Mouse (Mus musculus) small intestine, adult 2 months (tissue): ENCODE measurements at regions not wholly inside any gene's neighbourhood (a gene's known extent, or its start where the extent isn't known, plus 50 kb on each side); places are given as distances from the start of the nearest gene placed in this dataset.

Source experiments
- H3K27ac ChIP-seq: fragments of 200-500 bp; 2 replicates; pipeline ENCODE4 v1.5.1; 2012; ENCODE audit warnings: low read depth, low read length, control low read depth, inconsistent platforms; ENCODE audit not compliant: insufficient read depth
- H3K27me3 ChIP-seq: fragments of 200-500 bp; 2 replicates; pipeline ENCODE4 v1.6.1; 2012; ENCODE audit warnings: mild to moderate bottlenecking, moderate library complexity, low read length, inconsistent platforms; ENCODE audit not compliant: control insufficient read depth, insufficient read depth
- H3K36me3 ChIP-seq: fragments of 200-500 bp; 2 replicates; pipeline ENCODE4 v1.6.1; 2012; ENCODE audit warnings: mild to moderate bottlenecking, low read length, control low read depth, inconsistent platforms; ENCODE audit not compliant: control insufficient read depth, insufficient read depth
- H3K4me1 ChIP-seq: fragments of 200-500 bp; 2 replicates; pipeline ENCODE4 v1.6.1; 2012; ENCODE audit warnings: low read length, inconsistent platforms, mixed read lengths; ENCODE audit not compliant: control insufficient read depth, insufficient read depth, insufficient read length
- H3K4me3 ChIP-seq: fragments of 200-500 bp; 2 replicates; pipeline ENCODE4 v1.5.1; 2012; ENCODE audit warnings: low read depth, mild to moderate bottlenecking, control low read depth, inconsistent platforms, low read length, moderate library complexity
- CTCF ChIP-seq: fragments of 200-500 bp; IDR thresholded peaks from 2 replicates; pipeline ENCODE4 v1.5.1; 2012; ENCODE audit warnings: low read depth, mild to moderate bottlenecking, control low read depth, inconsistent platforms, low read length, moderate library complexity, mixed read lengths; ENCODE audit not compliant: insufficient replicate concordance, insufficient read length; ENCODE audit errors: extremely low read depth
- POLR2A ChIP-seq: fragments of 200-500 bp; IDR thresholded peaks from 2 replicates; pipeline ENCODE4 v1.6.1; 2012; ENCODE audit warnings: low read depth, mild to moderate bottlenecking, control low read depth, inconsistent platforms, low read length, moderate library complexity
- WGBS: fragments of 180-500 bp; shearing (Covaris S2); methylation state at CpG from one replicate; pipeline ENCODE4 v1.1.7; 2018; 5-methylcytosine and 5-hydroxymethylcytosine counted together

- TF ChIP-seq CTCF = no peak
- TF ChIP-seq POLR2A = no peak
- Histone ChIP-seq H3K4me1 (peaks cover 38% of the 10 kb centered on the region), H3K27me3 (no peaks in the 10 kb centered on the region), H3K4me3 (no peak overlapping the region), H3K27ac (no peak overlapping the region), H3K36me3 (no peaks in the 10 kb centered on the region)
- 39% methylated on average over 5 of the region's 5 CpGs for WGBS
These were observed 355.9 kb upstream of the Maf start for GRCm38 (mm10) chr8:116063541-116063940.

GRCm38 (mm10) chr8:116053483-116053882 is 345.9 kb upstream of the Maf start:
- Histone ChIP-seq H3K27me3 (no peaks in the 10 kb centered on the region), H3K4me1 (peaks cover 10% of the 10 kb centered on the region; the same call in 1 of the 2 replicates), H3K36me3 (no peaks in the 10 kb centered on the region), H3K4me3 (no peak overlapping the region), H3K27ac (no peak overlapping the region)
- no peak for TF ChIP-seq CTCF
- TF ChIP-seq POLR2A = no peak
- 23% methylated on average over 7 of the region's 7 CpGs for WGBS

- Histone ChIP-seq H3K27me3 (no peaks in the 10 kb centered on the region), H3K36me3 (no peaks in the 10 kb centered on the region), H3K4me3 (no peak overlapping the region), H3K4me1 (peaks cover 10% of the 10 kb centered on the region; the same call in 1 of the 2 replicates), H3K27ac (no peak overlapping the region)
- TF ChIP-seq CTCF (no peak), POLR2A (no peak)
- WGBS = 47% methylated on average over 6 of the region's 6 CpGs
These were observed 345.4 kb upstream of the Maf start for GRCm38 (mm10) chr8:116053043-116053442.

- TF ChIP-seq POLR2A (no peak), CTCF (no peak)
- WGBS = 76% methylated on average over 10 of the region's 10 CpGs
- no peaks in the 10 kb centered on the region for H3K36me3 ChIP-seq
- peaks cover 4% of the 10 kb centered on the region; the same call in 1 of the 2 replicates for H3K4me1 ChIP-seq
- no peak overlapping the region for H3K27ac ChIP-seq
- H3K4me3 ChIP-seq = no peak overlapping the region
- H3K27me3 ChIP-seq = no peaks in the 10 kb centered on the region
These were observed 340.9 kb upstream of the Maf start for GRCm38 (mm10) chr8:116048480-116048879.

GRCm38 (mm10) chr8:116046859-116047258 is 339.3 kb upstream of the Maf start:
- Histone ChIP-seq H3K27ac (no peak overlapping the region), H3K4me1 (no peaks in the 10 kb centered on the region), H3K27me3 (no peaks in the 10 kb centered on the region), H3K36me3 (no peaks in the 10 kb centered on the region), H3K4me3 (no peak overlapping the region)
- TF ChIP-seq POLR2A = no peak
- no peak for TF ChIP-seq CTCF
- 64% methylated on average over 3 of the region's 3 CpGs for WGBS

- no peaks in the 10 kb centered on the region for H3K27me3 ChIP-seq
- no peak for TF ChIP-seq CTCF
- no peak for TF ChIP-seq POLR2A
- no peaks in the 10 kb centered on the region for H3K4me1 ChIP-seq
- no peaks in the 10 kb centered on the region for H3K36me3 ChIP-seq
- 89% methylated on average over 3 of the region's 3 CpGs for WGBS
- no peak overlapping the region for H3K27ac ChIP-seq
- H3K4me3 ChIP-seq = no peak overlapping the region
These were observed 337.9 kb upstream of the Maf start for GRCm38 (mm10) chr8:116045526-116045925.

- Histone ChIP-seq H3K4me1 (no peaks in the 10 kb centered on the region), H3K4me3 (no peak overlapping the region), H3K27ac (no peak overlapping the region), H3K36me3 (no peaks in the 10 kb centered on the region), H3K27me3 (no peaks in the 10 kb centered on the region)
- WGBS = 90% methylated on average over 4 of the region's 4 CpGs
- TF ChIP-seq POLR2A (no peak), CTCF (no peak)
These were observed 335.8 kb upstream of the Maf start for GRCm38 (mm10) chr8:116043381-116043780.
